Mouse (Mus musculus) embryonic facial prominence, embryonic 15.5 days (tissue): ENCODE data around the gene Wbp1. TPM values are rescaled to one million over a fixed set of nuclear protein-coding genes. Genes with fewer than 3 reads are reported as not detected.
"Not testable (repeated sequence)": the region's sequence is repeated elsewhere in the genome, so short reads cannot be mapped to it uniquely, and the experiment has no call there.

ENCODE experiments used
- ATAC-seq: fragments of 200-750 bp; cut with Nextera tagmentation; 2 replicates; pipeline ENCODE4 v1.8.0; 2017; ENCODE audit warnings: low read depth, moderate TSS enrichment; ENCODE audit not compliant: insufficient number of reproducible peaks, low FRiP score, low TSS enrichment
- H3K27ac ChIP-seq: fragments of 300-500 bp; sonication (generic); replicated peaks from 2 replicates; pipeline ENCODE4 v1.5.1; 2015; ENCODE audit warnings: mild to moderate bottlenecking, inconsistent platforms
- H3K27me3 ChIP-seq: fragments of 300-500 bp; sonication (generic); 2 replicates; pipeline ENCODE4 v1.6.1; 2015; ENCODE audit warnings: inconsistent platforms
- H3K36me3 ChIP-seq: fragments of 300-500 bp; sonication (generic); 2 replicates; pipeline ENCODE4 v1.6.1; 2015; ENCODE audit warnings: mild to moderate bottlenecking, inconsistent platforms
- H3K4me1 ChIP-seq: fragments of 300-500 bp; sonication (generic); 2 replicates; pipeline ENCODE4 v1.6.1; 2015; ENCODE audit warnings: inconsistent platforms
- H3K4me2 ChIP-seq: fragments of 300-500 bp; sonication (generic); replicated peaks from 2 replicates; pipeline ENCODE4 v1.6.1; 2015; ENCODE audit warnings: mild to moderate bottlenecking, inconsistent platforms
- H3K4me3 ChIP-seq: fragments of 300-500 bp; sonication (generic); replicated peaks from 2 replicates; pipeline ENCODE4 v1.5.1; 2015; ENCODE audit warnings: mild to moderate bottlenecking, inconsistent platforms
- H3K9ac ChIP-seq: fragments of 300-500 bp; sonication (generic); 2 replicates; pipeline ENCODE4 v1.6.1; 2015; ENCODE audit warnings: inconsistent platforms
- H3K9me3 ChIP-seq: fragments of 300-500 bp; sonication (generic); replicated peaks from 2 replicates; pipeline ENCODE4 v1.6.1; 2016; ENCODE audit warnings: inconsistent platforms
- WGBS: fragments of 180-500 bp; shearing (Covaris S2); methylation state at CpG from one replicate; pipeline ENCODE4 v1.1.7; 2015; 5-methylcytosine and 5-hydroxymethylcytosine counted together
- polyA plus RNA-seq: library from polyadenylated mRNA; unstranded; fragments of >200 nt; fragmentation: Nextera tagmentation; extraction: Ambion mirVana; gene quantifications from 2 replicates; pipeline ENCODE4 v1.2.1, GENCODE M21; 2015

The Wbp1 gene
- polyA plus RNA-seq, result 109 and 113 TPM in 2 replicates

GRCm38 (mm10) chr6:83120930-83121862, at the start of gene Wbp1:
Gene Wbp1, minus strand, starts transcription at chr6:83121559.
- peaks cover 58% of the 10 kb centered on the region for H3K4me1 ChIP-seq
- WGBS, result under 1% methylated on average over 38 of the region's 38 CpGs
- ATAC-seq, result peak; percentile 97

GRCm38 (mm10) chr6:83171063-83171462, 49.7 kb upstream of the Wbp1 start:
- Histone ChIP-seq H3K27ac (no peak overlapping the region), H3K36me3 (no peaks in the 10 kb centered on the region), H3K9me3 (no peaks in the 10 kb centered on the region), H3K27me3 (no peaks in the 10 kb centered on the region), H3K9ac (no peak overlapping the region), H3K4me1 (peaks cover 32% of the 10 kb centered on the region), H3K4me2 (no peak overlapping the region), H3K4me3 (no peak overlapping the region)
- WGBS, result 70% methylated on average over 5 of the region's 5 CpGs
- no peak for ATAC-seq

More at GRCm38 (mm10) chr6:83120930-83121862, at the start of gene Wbp1:
- peak within 1 kb of the TSS; percentile 98 for H3K27ac ChIP-seq
- H3K36me3 ChIP-seq, result peaks cover 31% of the 10 kb centered on the region
- no peaks in the 10 kb centered on the region for H3K9me3 ChIP-seq
- peak within 1 kb of the TSS; percentile 87 for H3K9ac ChIP-seq
- peak within 1 kb of the TSS; percentile 97 for H3K4me2 ChIP-seq
- peak within 1 kb of the TSS; percentile 85 for H3K4me3 ChIP-seq
- no peaks in the 10 kb centered on the region for H3K27me3 ChIP-seq

DNA sequence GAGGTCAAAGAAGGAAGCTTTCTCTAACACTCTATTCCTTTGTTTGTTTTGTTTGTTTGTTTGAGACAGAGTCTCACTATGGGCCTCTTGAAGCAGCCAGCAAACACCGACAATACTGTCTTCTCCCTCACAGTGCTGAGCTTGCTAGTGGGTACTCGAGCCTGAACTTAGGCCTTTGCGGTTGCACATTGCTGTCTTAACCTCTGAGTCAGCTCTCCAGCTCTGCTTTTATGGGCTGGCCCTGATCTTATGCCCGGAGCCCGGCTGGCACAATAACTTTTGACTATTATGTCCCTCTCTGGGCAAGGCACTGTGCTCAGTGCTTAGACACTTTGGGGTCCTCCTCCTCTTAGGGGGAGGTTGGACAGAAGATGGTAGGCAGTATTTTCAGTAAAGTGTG, 48.5 kb upstream of the Wbp1 start:
- 84% methylated on average over 5 of the region's 5 CpGs for WGBS

GRCm38 (mm10) chr6:83166243-83166630, 44.9 kb upstream of the Wbp1 start:
- Histone ChIP-seq H3K9me3 (no peaks in the 10 kb centered on the region), H3K36me3 (no peaks in the 10 kb centered on the region), H3K27ac (peak overlapping the region; percentile 86), H3K27me3 (peaks cover 17% of the 10 kb centered on the region), H3K4me2 (peak overlapping the region; percentile 71), H3K4me1 (peaks cover 44% of the 10 kb centered on the region), H3K4me3 (peak overlapping the region; percentile 85), H3K9ac (peak overlapping the region; percentile 67)
- ATAC-seq, result no peak
- WGBS, result 1% methylated on average over 12 of the region's 12 CpGs

More for the DNA sequence above, 48.5 kb upstream of the Wbp1 start:
- ATAC-seq, result no peak
- Histone ChIP-seq H3K4me2 (no peak overlapping the region), H3K27ac (no peak overlapping the region), H3K36me3 (no peaks in the 10 kb centered on the region), H3K4me3 (no peak overlapping the region), H3K9ac (no peak overlapping the region), H3K4me1 (peaks cover 32% of the 10 kb centered on the region), H3K9me3 (no peaks in the 10 kb centered on the region), H3K27me3 (no peaks in the 10 kb centered on the region)

DNA sequence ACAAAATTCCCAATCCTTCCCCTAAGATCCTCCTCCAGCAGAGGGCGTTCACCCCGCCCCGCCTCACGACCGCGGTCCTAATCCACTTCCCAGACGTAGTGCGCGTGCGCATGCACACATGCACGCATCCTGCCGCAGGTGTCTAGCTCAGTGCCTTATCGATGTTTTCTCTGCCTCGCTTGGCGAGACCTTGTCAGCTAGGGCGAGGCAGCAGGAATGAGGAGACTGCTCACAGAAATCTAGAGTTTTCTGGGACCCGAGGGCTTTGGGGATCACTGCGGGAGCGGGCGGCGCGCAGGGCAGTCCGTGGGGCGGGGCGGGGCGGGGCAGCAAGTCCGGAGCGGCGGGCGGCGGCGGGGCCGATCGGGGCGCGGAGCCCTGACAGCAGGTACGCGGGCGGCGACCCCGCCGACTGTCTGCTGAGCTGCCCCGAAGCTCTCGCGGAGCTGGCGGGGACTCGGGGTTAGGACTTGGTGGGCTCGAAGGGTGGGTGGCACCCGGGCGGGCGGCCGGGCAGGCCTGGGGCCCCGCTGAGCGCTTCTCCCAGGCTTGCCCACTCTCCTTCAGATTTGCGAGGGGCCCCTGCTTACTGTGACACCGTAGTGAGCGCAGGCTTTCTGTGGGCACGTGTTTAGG, 44.4 kb upstream of the Wbp1 start, which contains the start of gene Dctn1:
Gene Dctn1, plus strand, starts transcription at position 314 of the 636 bp plus-strand sequence.
- H3K4me3 ChIP-seq, result peak within 1 kb of the TSS; percentile 85
- under 1% methylated on average over 57 of the region's 58 CpGs for WGBS

GRCm38 (mm10) chr6:83165026-83165606, 43.8 kb upstream of the Wbp1 start:
- Histone ChIP-seq H3K4me1 (peaks cover 44% of the 10 kb centered on the region), H3K27me3 (peaks cover 28% of the 10 kb centered on the region), H3K27ac (peak overlapping the region; percentile 86), H3K36me3 (no peaks in the 10 kb centered on the region), H3K9me3 (no peaks in the 10 kb centered on the region), H3K4me2 (peak overlapping the region; percentile 71), H3K9ac (peak overlapping the region; percentile 28; the same call in 1 of the 2 replicates), H3K4me3 (peak overlapping the region; percentile 85)
- ATAC-seq, result no peak
- 6% methylated on average over 6 of the region's 6 CpGs for WGBS

More for the DNA sequence above, 44.4 kb upstream of the Wbp1 start, which contains the start of gene Dctn1:
- peaks cover 22% of the 10 kb centered on the region for H3K27me3 ChIP-seq
- peak within 1 kb of the TSS; percentile 67 for H3K9ac ChIP-seq
- H3K27ac ChIP-seq, result peak within 1 kb of the TSS; percentile 86
- H3K4me2 ChIP-seq, result peak within 1 kb of the TSS; percentile 71
- H3K36me3 ChIP-seq, result no peaks in the 10 kb centered on the region
- H3K9me3 ChIP-seq, result no peaks in the 10 kb centered on the region
- peaks cover 45% of the 10 kb centered on the region for H3K4me1 ChIP-seq
- ATAC-seq, result peak; percentile 88

DNA sequence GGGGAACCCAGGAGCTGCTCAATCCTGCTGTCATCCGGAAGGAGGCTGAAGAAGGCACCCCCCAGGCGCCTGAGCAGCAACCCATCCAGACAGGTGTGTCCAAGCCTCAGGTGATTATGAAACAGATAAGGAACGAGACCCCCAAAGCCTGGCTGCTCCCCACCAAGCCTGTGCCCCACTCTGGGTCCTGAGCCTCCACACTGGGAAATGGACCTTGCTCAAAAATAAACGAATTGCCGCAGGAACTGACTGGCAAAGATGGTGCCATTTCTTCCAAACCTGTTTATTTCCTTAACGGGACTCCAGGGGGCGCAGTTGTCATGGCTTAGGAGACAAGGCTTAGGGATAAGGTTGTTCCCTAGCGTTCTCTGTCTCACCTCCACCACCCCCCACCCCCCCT, 41.3 kb upstream of the Wbp1 start:
- WGBS, result 1% methylated on average over 8 of the region's 8 CpGs
- Histone ChIP-seq H3K36me3 (no peaks in the 10 kb centered on the region), H3K4me2 (peak overlapping the region; percentile 78), H3K4me1 (peaks cover 32% of the 10 kb centered on the region), H3K9me3 (no peaks in the 10 kb centered on the region), H3K27me3 (peaks cover 31% of the 10 kb centered on the region), H3K9ac (peak overlapping the region; percentile 26; the same call in 1 of the 2 replicates), H3K27ac (no peak overlapping the region), H3K4me3 (peak overlapping the region; percentile 39)
- ATAC-seq, result no peak

DNA sequence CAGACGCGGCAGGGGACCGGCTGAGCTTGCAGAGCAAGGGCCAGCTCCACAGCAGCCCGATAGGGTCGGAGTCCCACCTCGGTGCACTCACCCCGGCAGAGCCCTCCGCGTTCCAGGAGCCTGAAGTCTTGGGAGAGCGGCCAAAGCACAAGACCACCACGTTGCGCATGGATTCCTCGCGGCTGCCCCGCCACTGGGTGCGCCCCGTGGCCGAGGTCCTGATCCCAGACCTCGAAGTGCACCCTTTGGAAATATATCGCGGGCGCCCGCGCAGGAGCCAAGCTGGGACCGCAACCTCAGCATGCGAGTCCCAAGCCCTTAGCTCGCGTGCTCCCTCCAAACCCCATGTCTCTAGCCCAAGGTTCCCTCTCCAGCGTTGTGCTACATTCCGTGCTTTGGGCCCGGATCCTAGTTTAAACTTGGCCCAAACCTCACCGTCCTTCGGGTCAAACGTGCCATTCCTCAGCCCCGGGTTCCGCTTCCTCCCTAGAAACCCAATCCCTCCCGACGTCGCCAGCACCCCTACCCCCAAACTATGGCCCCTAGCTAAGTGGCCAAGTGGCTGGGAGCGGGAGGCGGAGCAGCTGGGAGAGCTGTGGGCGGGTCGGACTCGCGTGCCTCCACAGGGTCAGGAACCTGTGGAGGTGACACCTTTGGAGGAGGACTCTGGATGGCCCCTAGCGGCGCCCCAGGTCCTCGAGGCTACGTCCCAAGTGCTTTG, 40.7 kb upstream of the Wbp1 start:
- peak overlapping the region; percentile 26 for H3K9ac ChIP-seq
- H3K4me1 ChIP-seq, result peaks cover 26% of the 10 kb centered on the region
- peak overlapping the region; percentile 39 for H3K4me3 ChIP-seq
- no peaks in the 10 kb centered on the region for H3K9me3 ChIP-seq
- WGBS, result under 1% methylated on average over 49 of the region's 49 CpGs
- no peak for ATAC-seq
- no peaks in the 10 kb centered on the region for H3K36me3 ChIP-seq
- peak overlapping the region; percentile 78 for H3K4me2 ChIP-seq
- H3K27me3 ChIP-seq, result peaks cover 31% of the 10 kb centered on the region
- no peak overlapping the region for H3K27ac ChIP-seq

GRCm38 (mm10) chr6:83161442-83161841, 40.1 kb upstream of the Wbp1 start:
- Histone ChIP-seq H3K9me3 (no peaks in the 10 kb centered on the region), H3K27me3 (peaks cover 31% of the 10 kb centered on the region), H3K36me3 (no peaks in the 10 kb centered on the region), H3K9ac (peak overlapping the region; percentile 26), H3K4me3 (peak overlapping the region; percentile 39), H3K4me1 (peaks cover 21% of the 10 kb centered on the region), H3K27ac (no peak overlapping the region), H3K4me2 (peak overlapping the region; percentile 78)
- no peak for ATAC-seq
- WGBS, result 10% methylated on average over 19 of the region's 19 CpGs

- H3K36me3 ChIP-seq, H3K27ac ChIP-seq, H3K9me3 ChIP-seq, H3K4me2 ChIP-seq, ATAC-seq, H3K4me3 ChIP-seq, H3K9ac ChIP-seq: not testable (repeated sequence)
- Histone ChIP-seq H3K27me3 (peaks cover 31% of the 10 kb centered on the region), H3K4me1 (peaks cover 33% of the 10 kb centered on the region)
- 27% methylated on average over 3 of the region's 3 CpGs for WGBS
Measured at GRCm38 (mm10) chr6:83159456-83159855, 38.1 kb upstream of the Wbp1 start.
